27 mouse cellular contexts compared by ENCODE assay signal in the genomic region with DNA sequence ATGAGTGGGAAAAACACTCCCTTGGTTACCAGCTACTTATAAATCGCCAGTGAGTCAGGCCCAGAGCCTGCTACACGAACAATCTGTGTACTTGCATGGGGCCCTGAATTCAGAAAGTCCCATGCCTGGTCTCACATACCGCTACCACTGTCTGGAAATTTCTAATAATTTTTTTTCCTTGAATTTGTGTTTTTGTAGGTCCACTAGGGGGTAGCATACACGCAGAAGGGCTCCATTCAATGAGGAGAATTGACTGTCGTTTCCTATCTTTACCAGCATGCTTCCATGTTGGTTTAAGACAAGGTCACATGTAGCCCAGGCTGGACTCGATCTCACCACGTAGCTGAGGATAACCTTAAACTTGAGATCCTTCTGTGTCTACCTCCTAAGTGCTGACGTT.
DNase-seq lines count a peak whose midpoint lies in the region; ATAC-seq and TF ChIP-seq lines count a peak whose summit lies in the region.
"Had no signal": no experiment of that assay in that cellular context is flagged by ENCODE, and none has a peak within 500 bp of the region (broad histone marks: within the 10 kb centered on the region; RNA-seq: fewer than 3 reads in every experiment).

No protein-coding gene starts in this region.

- H3K9ac ChIP-seq in forebrain, embryonic 11.5 days (ENCODE audit: low read length): no peak overlapping the region
- no peak overlapping the region for H3K9ac ChIP-seq in forebrain, embryonic 14.5 days (ENCODE audit: low read length)
- H3K9ac ChIP-seq in MEL (ENCODE audit: control insufficient read depth, low read depth, low read length, poor library complexity, severe bottlenecking): no peak overlapping the region
- H3K9ac ChIP-seq: forebrain, embryonic 15.5 days; intestine, embryonic 15.5 days; limb, embryonic 15.5 days; liver, embryonic 14.5 days; lung, embryonic 15.5 days; neural tube, embryonic 13.5 days had no signal

- no peak for TF ChIP-seq POLR2A in MEL (IDR thresholded peaks at IDR 0.05; ENCODE audit: control insufficient read depth in 1 of 2, insufficient read depth in 1 of 2, low read depth in 1 of 2, low read length in 2 of 2, poor library complexity in 1 of 2)

- no peak overlapping the region for H3K4me2 ChIP-seq in forebrain, embryonic 11.5 days (ENCODE audit: low read depth, low read length, severe bottlenecking)
- H3K4me2 ChIP-seq in forebrain, embryonic 14.5 days (ENCODE audit: low read length): no peak overlapping the region
- H3K4me2 ChIP-seq: forebrain, embryonic 15.5 days; intestine, embryonic 15.5 days; limb, embryonic 15.5 days; lung, embryonic 15.5 days; midbrain, embryonic 11.5 days; neural tube, embryonic 13.5 days had no signal

- H3K4me3 ChIP-seq in forebrain, embryonic 11.5 days (ENCODE audit: low read depth, low read length): no peak overlapping the region
- H3K4me3 ChIP-seq in forebrain, embryonic 14.5 days (ENCODE audit: low read depth, low read length): no peak overlapping the region
- no peak overlapping the region for H3K4me3 ChIP-seq in layer of hippocampus, adult 2 months
- H3K4me3 ChIP-seq in MEL (ENCODE audit: control insufficient read depth in 1 of 2, insufficient read depth in 1 of 2, low read depth in 2 of 2, low read length in 2 of 2): no peak overlapping the region
- H3K4me3 ChIP-seq in limb, embryonic 10.5 days: no peak overlapping the region
- H3K4me3 ChIP-seq: forebrain, embryonic 15.5 days; gastrocnemius, adult 2 months; hindbrain, embryonic 10.5 days; intestine, embryonic 15.5 days; limb, embryonic 15.5 days; lung, embryonic 15.5 days; neural tube, embryonic 13.5 days had no signal

- no peak overlapping the region for H3K27ac ChIP-seq in forebrain, embryonic 11.5 days (ENCODE audit: low read depth, low read length)
- no peak overlapping the region for H3K27ac ChIP-seq in forebrain, embryonic 14.5 days (ENCODE audit: low read depth, low read length)
- no peak overlapping the region for H3K27ac ChIP-seq in layer of hippocampus, adult 2 months
- no peak overlapping the region for H3K27ac ChIP-seq in MEL (ENCODE audit: control insufficient read depth, low read depth, low read length)
- H3K27ac ChIP-seq in limb, embryonic 10.5 days: no peak overlapping the region
- H3K27ac ChIP-seq: forebrain, embryonic 15.5 days; gastrocnemius, adult 2 months; hindbrain, embryonic 10.5 days; intestine, embryonic 15.5 days; limb, embryonic 15.5 days; liver, embryonic 14.5 days; neural tube, embryonic 13.5 days had no signal

- 81% methylated on average over 8 of the region's 8 CpGs for WGBS in forebrain, embryonic 11.5 days
- WGBS in forebrain, embryonic 14.5 days: 81% methylated on average over 8 of the region's 8 CpGs
- WGBS in limb, embryonic 10.5 days: 85% methylated on average over 8 of the region's 8 CpGs

- ATAC-seq in forebrain, embryonic 11.5 days (replicated peaks; ENCODE audit: low FRiP score): no peak
- ATAC-seq in forebrain, embryonic 14.5 days: no peak
- ATAC-seq: forebrain, embryonic 15.5 days; hindbrain, embryonic 16.5 days; intestine, embryonic 15.5 days had no signal

- no peaks in the 10 kb centered on the region for H3K36me3 ChIP-seq in forebrain, embryonic 11.5 days (ENCODE audit: control insufficient read depth, insufficient read depth, low read length)
- H3K36me3 ChIP-seq in forebrain, embryonic 14.5 days (ENCODE audit: control insufficient read depth, insufficient read depth, low read length): no peaks in the 10 kb centered on the region
- no peaks in the 10 kb centered on the region for H3K36me3 ChIP-seq in MEL (ENCODE audit: control insufficient read depth in 1 of 2, insufficient read depth in 2 of 2, low read length in 2 of 2)
- no peaks in the 10 kb centered on the region for H3K36me3 ChIP-seq in limb, embryonic 10.5 days
- H3K36me3 ChIP-seq: forebrain, embryonic 15.5 days; hindbrain, embryonic 10.5 days; intestine, embryonic 15.5 days; limb, embryonic 15.5 days; lung, embryonic 15.5 days; neural tube, embryonic 13.5 days had no signal

- H3K79me2 ChIP-seq in MEL (ENCODE audit: control insufficient read depth, insufficient read depth, low read length, poor library complexity): no peaks in the 10 kb centered on the region

- H3K4me1 ChIP-seq in forebrain, embryonic 11.5 days (replicated peaks; ENCODE audit: control insufficient read depth, insufficient read depth, low read length): no peaks in the 10 kb centered on the region
- no peaks in the 10 kb centered on the region for H3K4me1 ChIP-seq in forebrain, embryonic 14.5 days (ENCODE audit: control insufficient read depth, insufficient read depth, low read length)
- H3K4me1 ChIP-seq in MEL (ENCODE audit: control insufficient read depth in 1 of 2, insufficient read depth in 2 of 2, low read length in 2 of 2): no peaks in the 10 kb centered on the region
- H3K4me1 ChIP-seq in limb, embryonic 10.5 days: peaks cover 9% of the 10 kb centered on the region
- H3K4me1 ChIP-seq: forebrain, embryonic 15.5 days; intestine, embryonic 15.5 days; neural tube, embryonic 13.5 days had no signal

- TF ChIP-seq EP300 in MEL (IDR thresholded peaks at IDR 0.05; ENCODE audit: low read depth in 1 of 2, low read length in 2 of 2): no peak

- TF ChIP-seq CTCF in layer of hippocampus, adult 2 months (conservative IDR thresholded peaks at IDR 0.05): peak; percentile 36
- peak in 1 of 3 experiments; percentile 27; a peak in 2 of 6 replicates for TF ChIP-seq CTCF in MEL (IDR thresholded peaks at IDR 0.05 in 2 of 3, conservative IDR thresholded peaks at IDR 0.05 in 1 of 3; ENCODE audit: control insufficient read depth in 1 of 3, insufficient read depth in 1 of 3, low read depth in 2 of 3, low read length in 3 of 3, poor library complexity in 1 of 3, severe bottlenecking in 1 of 3)

- peak; percentile 35 for DNase-seq in forebrain, embryonic 11.5 days (ENCODE audit: low spot score)
- no peak for DNase-seq in forebrain, embryonic 14.5 days (ENCODE audit: low spot score)
- no peak for DNase-seq in layer of hippocampus, adult 2 months (ENCODE audit: low spot score in 2 of 2)
- DNase-seq in layer of hippocampus, adult 8-10 months (ENCODE audit: low spot score in 2 of 2): no peak
- DNase-seq in 416B (ENCODE audit: low read depth) (peak; percentile 24), MEL (ENCODE audit: low read depth, low spot score) (no peak)
- no peak for DNase-seq in limb, embryonic 10.5 days (ENCODE audit: low spot score)
- no peak for DNase-seq in kidney, postnatal 10 days
- DNase-seq: adrenal gland, postnatal 36 days; cerebellum, adult 2 months; cerebellum, postnatal 14 days; gastrocnemius, adult 2 months; heart, postnatal 14 days; kidney, adult 9 months; kidney, postnatal 36 days; layer of hippocampus, postnatal 36 days; left cerebral cortex, postnatal 4 days; thymus, postnatal 14 days had no signal

- H3K9me3 ChIP-seq in forebrain, embryonic 11.5 days (ENCODE audit: control insufficient read depth, low read length): no peaks in the 10 kb centered on the region
- no peaks in the 10 kb centered on the region for H3K9me3 ChIP-seq in forebrain, embryonic 14.5 days (replicated peaks; ENCODE audit: control insufficient read depth, low read length)
- no peaks in the 10 kb centered on the region for H3K9me3 ChIP-seq in MEL (replicated peaks; ENCODE audit: insufficient read depth, low read length)
- H3K9me3 ChIP-seq in limb, embryonic 10.5 days (replicated peaks): no peaks in the 10 kb centered on the region
- H3K9me3 ChIP-seq: forebrain, embryonic 15.5 days; hindbrain, embryonic 10.5 days; intestine, embryonic 15.5 days; limb, embryonic 15.5 days; lung, embryonic 15.5 days; neural tube, embryonic 13.5 days had no signal

- H3K27me3 ChIP-seq in forebrain, embryonic 11.5 days (ENCODE audit: control insufficient read depth, insufficient read depth, low read length): no peaks in the 10 kb centered on the region
- H3K27me3 ChIP-seq in forebrain, embryonic 14.5 days (replicated peaks; ENCODE audit: control insufficient read depth, insufficient read depth, low read length): no peaks in the 10 kb centered on the region
- H3K27me3 ChIP-seq in MEL (ENCODE audit: control insufficient read depth in 1 of 2, insufficient read depth in 2 of 2, low read length in 2 of 2): peaks cover 0 to 5% of the 10 kb centered on the region in 2 experiments; a peak in 1 of 4 replicates
- no peaks in the 10 kb centered on the region for H3K27me3 ChIP-seq in limb, embryonic 10.5 days (ENCODE audit: low read depth, poor library complexity, severe bottlenecking)
- H3K27me3 ChIP-seq: forebrain, embryonic 15.5 days; intestine, embryonic 15.5 days; limb, embryonic 15.5 days; lung, embryonic 15.5 days; neural tube, embryonic 13.5 days had no signal

- TF ChIP-seq RAD21 in MEL (IDR thresholded peaks at IDR 0.05; ENCODE audit: low read depth, low read length): no peak

TF ChIP-seq in MEL, 35 proteins besides CTCF, POLR2A, EP300 and RAD21:
- TF ChIP-seq POLR2AphosphoS2 (IDR thresholded peaks at IDR 0.05; ENCODE audit: low read length) (no peak), SMC3 (IDR thresholded peaks at IDR 0.05; ENCODE audit: low read depth, low read length) (0 out of 2 replicates have a peak, but pooled peaks have one; percentile 17)

Comparison
In these comparisons a context has a peak if more than half of its experiments do, and no peak if none do; other contexts are left out.
1. DNase-seq: peak in forebrain, embryonic 11.5 days (single experiment) and 416B (single experiment); none in forebrain, embryonic 14.5 days (single experiment), layer of hippocampus, adult 2 months (0 of 2), layer of hippocampus, adult 8-10 months (0 of 2), MEL (single experiment), limb, embryonic 10.5 days (single experiment) and kidney, postnatal 10 days (single experiment).